Mouse (Mus musculus): ENCODE measurements around the gene Pate2.

The Pate2 gene

GRCm38 (mm10) chr9:35707265-35707664 is 137.2 kb downstream of the Pate2 start:
- no peak for DNase-seq (ENCODE audit: low read depth, low spot score)

All from skeletal muscle tissue, adult 2 months (tissue).